Mouse (Mus musculus): ENCODE data around the gene R3hdm2. TPM values are rescaled to one million over a fixed set of nuclear protein-coding genes. Genes with fewer than 3 reads are reported as not detected.

The R3hdm2 gene
- total RNA-seq, 2 experiments from 2014 or later, result 37.4 to 90.3 TPM

GRCm38 (mm10) chr10:127420676-127421353, 40.7 kb downstream of the R3hdm2 start:
- ATAC-seq (replicated peaks; ENCODE audit: poor library complexity), result no peak

GRCm38 (mm10) chr10:127422047-127422446, 41.9 kb downstream of the R3hdm2 start:
- ATAC-seq (replicated peaks; ENCODE audit: poor library complexity), result peak; percentile 88

- no peak for ATAC-seq (replicated peaks; ENCODE audit: poor library complexity)
These were observed 45.7 kb downstream of the R3hdm2 start for GRCm38 (mm10) chr10:127425794-127426193.

GRCm38 (mm10) chr10:127426670-127427069, 46.5 kb downstream of the R3hdm2 start:
- ATAC-seq (replicated peaks; ENCODE audit: poor library complexity), result no peak

GRCm38 (mm10) chr10:127427107-127427506, 47.0 kb downstream of the R3hdm2 start:
- ATAC-seq (replicated peaks; ENCODE audit: poor library complexity), result no peak

- peak; percentile 44; the same call in 1 of the 2 replicates for ATAC-seq (replicated peaks; ENCODE audit: poor library complexity)
These were observed 47.9 kb downstream of the R3hdm2 start for GRCm38 (mm10) chr10:127427987-127428386.

GRCm38 (mm10) chr10:127429538-127429937, 49.4 kb downstream of the R3hdm2 start:
- no peak for ATAC-seq (replicated peaks; ENCODE audit: poor library complexity)

GRCm38 (mm10) chr10:127432466-127432865, 52.3 kb downstream of the R3hdm2 start:
- ATAC-seq (replicated peaks; ENCODE audit: poor library complexity), result no peak

GRCm38 (mm10) chr10:127437354-127438113, 57.4 kb downstream of the R3hdm2 start:
- peak; percentile 90 for ATAC-seq (replicated peaks; ENCODE audit: poor library complexity)

GRCm38 (mm10) chr10:127453701-127454100, 73.6 kb downstream of the R3hdm2 start:
- ATAC-seq (replicated peaks; ENCODE audit: poor library complexity), result no peak

- ATAC-seq (replicated peaks; ENCODE audit: poor library complexity), result no peak
These were observed 82.4 kb downstream of the R3hdm2 start for GRCm38 (mm10) chr10:127462411-127463096.

- peak; percentile 83 for ATAC-seq (replicated peaks; ENCODE audit: poor library complexity)
These were observed 91.3 kb downstream of the R3hdm2 start for GRCm38 (mm10) chr10:127471281-127471988.

GRCm38 (mm10) chr10:127472722-127473121, 92.6 kb downstream of the R3hdm2 start:
- no peak for ATAC-seq (replicated peaks; ENCODE audit: poor library complexity)

GRCm38 (mm10) chr10:127475175-127475574, 95.0 kb downstream of the R3hdm2 start:
- ATAC-seq (replicated peaks; ENCODE audit: poor library complexity), result no peak

- ATAC-seq (replicated peaks; ENCODE audit: poor library complexity), result no peak
These were observed 96.4 kb downstream of the R3hdm2 start for GRCm38 (mm10) chr10:127476541-127476940.

- no peak for ATAC-seq (replicated peaks; ENCODE audit: poor library complexity)
These were observed 97.2 kb downstream of the R3hdm2 start for GRCm38 (mm10) chr10:127477301-127477700.

GRCm38 (mm10) chr10:127479131-127479530, 99.0 kb downstream of the R3hdm2 start:
- ATAC-seq (replicated peaks; ENCODE audit: poor library complexity), result peak; percentile 42; the same call in 1 of the 2 replicates

GRCm38 (mm10) chr10:127480833-127481813, 101.0 kb downstream of the R3hdm2 start:
- peak; percentile 82 for ATAC-seq (replicated peaks; ENCODE audit: poor library complexity)

GRCm38 (mm10) chr10:127485235-127485634, 105.1 kb downstream of the R3hdm2 start:
- ATAC-seq (replicated peaks; ENCODE audit: poor library complexity), result no peak

- ATAC-seq (replicated peaks; ENCODE audit: poor library complexity), result no peak
These were observed 108.7 kb downstream of the R3hdm2 start for GRCm38 (mm10) chr10:127488856-127489255.
